Mouse (Mus musculus): Measurements from ENCODE around the gene Met.

DNA sequence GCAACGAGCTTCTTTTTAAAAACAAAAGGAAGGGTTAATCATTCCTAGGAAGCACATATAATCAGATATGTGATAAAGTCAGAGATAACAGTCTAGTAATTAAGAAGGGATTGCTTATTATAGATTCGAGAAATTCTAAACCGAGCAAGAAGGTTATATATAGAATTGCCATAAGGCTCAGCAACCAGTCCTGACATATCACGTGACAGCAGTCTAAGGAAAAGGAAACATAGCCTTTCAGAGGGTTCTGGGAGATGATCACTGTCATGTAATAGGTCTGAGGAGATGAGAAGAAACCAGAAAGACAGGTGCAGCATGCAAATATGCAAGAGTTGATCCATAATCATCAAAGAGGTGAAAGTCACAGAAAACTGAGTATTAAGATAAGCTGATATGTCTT lies 59.3 kb downstream of the Met start:
- TF ChIP-seq CTCF (IDR thresholded peaks at IDR 0.05; ENCODE audit: insufficient read depth, low read depth, low read length) (no peak), POLR2A (IDR thresholded peaks at IDR 0.05; ENCODE audit: insufficient read depth, low read depth, low read length) (no peak)
